Comparison of ENCODE assay signal across 22 mouse cellular contexts in genomic region chr5:33238256-33238645, GRCm38 (mm10). TPM values are rescaled to one million over a fixed set of nuclear protein-coding genes. Genes with fewer than 3 reads are reported as not detected.
A peak's percentile ranks its signal among the peaks of the same experiment; 100 is the strongest.
DNase-seq lines count a peak whose midpoint lies in the region; ATAC-seq and TF ChIP-seq lines count a peak whose summit lies in the region.
"Had no signal": no experiment of that assay in that cellular context is flagged by ENCODE, and none has a peak within 500 bp of the region (broad histone marks: within the 10 kb centered on the region; RNA-seq: fewer than 3 reads in every experiment).

No protein-coding gene starts in this region.

- no peak for TF ChIP-seq POLR2A in embryonic fibroblast, embryonic 13.5 days (IDR thresholded peaks at IDR 0.05; ENCODE audit: low read depth, low read length)

- H3K9me3 ChIP-seq in heart, embryonic 13.5 days, result no peaks in the 10 kb centered on the region
- H3K9me3 ChIP-seq in stomach, embryonic 15.5 days, result no peaks in the 10 kb centered on the region
- H3K9me3 ChIP-seq in liver, embryonic 12.5 days (replicated peaks), result no peaks in the 10 kb centered on the region
- H3K9me3 ChIP-seq: embryonic facial prominence, embryonic 12.5 days; midbrain, embryonic 10.5 days had no signal

- DNase-seq in cerebellum, adult 18-20 months, result no peak
- DNase-seq in heart, postnatal 36 days, result no peak
- no peak for DNase-seq in lung, postnatal 10 days
- DNase-seq: adrenal gland, postnatal 36 days; gastrocnemius, postnatal 36 days; heart, postnatal 14 days; kidney, adult 11 months; lung, adult 2 months; lung, postnatal 36 days; retina, postnatal 1 day; thymus, postnatal 14 days had no signal

- H3K27me3 ChIP-seq in heart, embryonic 13.5 days (replicated peaks), result no peaks in the 10 kb centered on the region
- no peaks in the 10 kb centered on the region for H3K27me3 ChIP-seq in stomach, embryonic 15.5 days (replicated peaks)
- H3K27me3 ChIP-seq in liver, embryonic 12.5 days (replicated peaks), result peaks cover 6% of the 10 kb centered on the region; the same call in 1 of the 2 replicates
- H3K27me3 ChIP-seq: embryonic facial prominence, embryonic 12.5 days had no signal

- H3K27ac ChIP-seq in heart, embryonic 13.5 days (replicated peaks), result 0 out of 2 replicates have a peak overlapping the region, but pooled peaks have one; percentile 76
- peak overlapping the region; percentile 58 for H3K27ac ChIP-seq in embryonic fibroblast, embryonic 13.5 days (ENCODE audit: insufficient read depth, low read length)
- H3K27ac ChIP-seq in stomach, embryonic 15.5 days, result peak overlapping the region; percentile 74; the same call in 1 of the 2 replicates
- H3K27ac ChIP-seq in liver, embryonic 12.5 days, result no peak overlapping the region
- H3K27ac ChIP-seq: embryonic facial prominence, embryonic 12.5 days; kidney, postnatal 0 days; midbrain, embryonic 10.5 days had no signal

- H3K4me3 ChIP-seq in heart, embryonic 13.5 days, result no peak overlapping the region
- no peak overlapping the region for H3K4me3 ChIP-seq in embryonic fibroblast, embryonic 13.5 days (ENCODE audit: insufficient read depth, low read length)
- H3K4me3 ChIP-seq in stomach, embryonic 15.5 days (replicated peaks), result no peak overlapping the region
- no peak overlapping the region for H3K4me3 ChIP-seq in liver, embryonic 12.5 days
- H3K4me3 ChIP-seq: embryonic facial prominence, embryonic 12.5 days; midbrain, embryonic 10.5 days had no signal

- H3K36me3 ChIP-seq in heart, embryonic 13.5 days, result peaks cover 16% of the 10 kb centered on the region
- H3K36me3 ChIP-seq in stomach, embryonic 15.5 days, result no peaks in the 10 kb centered on the region
- H3K36me3 ChIP-seq in liver, embryonic 12.5 days, result peaks cover 3% of the 10 kb centered on the region; the same call in 1 of the 2 replicates

- TF ChIP-seq CTCF in embryonic fibroblast, embryonic 13.5 days (IDR thresholded peaks at IDR 0.05; ENCODE audit: borderline replicate concordance, insufficient read depth, low read length), result no peak

- H3K4me2 ChIP-seq in heart, embryonic 13.5 days, result no peak overlapping the region
- H3K4me2 ChIP-seq in stomach, embryonic 15.5 days, result no peak overlapping the region
- no peak overlapping the region for H3K4me2 ChIP-seq in liver, embryonic 12.5 days
- H3K4me2 ChIP-seq: embryonic facial prominence, embryonic 12.5 days; heart, embryonic 11.5 days; liver, embryonic 11.5 days had no signal

- WGBS in heart, embryonic 13.5 days, result 65% methylated on average over 3 of the region's 3 CpGs
- WGBS in stomach, embryonic 15.5 days, result 55% methylated on average over 3 of the region's 3 CpGs
- 55% methylated on average over 3 of the region's 3 CpGs for WGBS in liver, embryonic 12.5 days (ENCODE audit: insufficient replicate concordance)

- intact Hi-C loops in heart, postnatal 36 days (cut with DNase I), result no loop called here

- H3K4me1 ChIP-seq in heart, embryonic 13.5 days, result peaks cover 81% of the 10 kb centered on the region
- H3K4me1 ChIP-seq in embryonic fibroblast, embryonic 13.5 days (ENCODE audit: control insufficient read depth, insufficient read depth, low read length), result peaks cover 2% of the 10 kb centered on the region; the same call in 1 of the 2 replicates
- H3K4me1 ChIP-seq in stomach, embryonic 15.5 days, result peaks cover 33% of the 10 kb centered on the region
- H3K4me1 ChIP-seq in liver, embryonic 12.5 days, result peaks cover 12% of the 10 kb centered on the region

- 0 out of 2 replicates have a peak, but pooled peaks have one; percentile 12 for ATAC-seq in cerebellum, adult (ENCODE audit: insufficient number of reproducible peaks, low FRiP score, low TSS enrichment)
- ATAC-seq in heart, embryonic 13.5 days (ENCODE audit: extremely low read depth, insufficient number of reproducible peaks, low FRiP score, low TSS enrichment), result no peak
- no peak for ATAC-seq in stomach, embryonic 15.5 days (ENCODE audit: insufficient read depth, low FRiP score, low read depth)
- ATAC-seq in liver, embryonic 12.5 days, result no peak
- ATAC-seq: CD4-positive, CD25-positive, alpha-beta regulatory T cell, adult 4 months had no signal

- H3K9ac ChIP-seq in heart, embryonic 13.5 days, result no peak overlapping the region
- no peak overlapping the region for H3K9ac ChIP-seq in stomach, embryonic 15.5 days
- H3K9ac ChIP-seq in liver, embryonic 12.5 days, result no peak overlapping the region
- H3K9ac ChIP-seq: embryonic facial prominence, embryonic 12.5 days had no signal

RNA-seq across cellular contexts. Expression of gene Spon2, which starts 20.0 kb away (rescaled TPM):
- polyA plus RNA-seq in heart, embryonic 13.5 days (2015; fragmentation: Nextera tagmentation; extraction: Ambion mirVana), result 89.8 and 95.2 TPM in 2 replicates
- 1 to 10 TPM; 2.1 to 2.6 TPM for total RNA-seq in heart, postnatal 36 days (2021)
- polyA plus RNA-seq in embryonic fibroblast, embryonic 13.5 days (2011; ENCODE audit: insufficient read length, low read depth, missing spikeins), result 4.7 and 6.4 TPM in 2 replicates
- 38.2 and 41.8 TPM in 2 replicates for polyA plus RNA-seq in stomach, embryonic 15.5 days (2015; fragmentation: Nextera tagmentation; extraction: Ambion mirVana)
- polyA plus RNA-seq in liver, embryonic 12.5 days (2016; fragmentation: Nextera tagmentation; extraction: Ambion mirVana), result 4.8 and 5.4 TPM in 2 replicates
- polyA plus RNA-seq: CD4-positive, CD25-positive, alpha-beta regulatory T cell, adult 4 months had no signal

RNA-seq across cellular contexts. Expression of gene Ctbp1, which starts 36.5 kb away (rescaled TPM):
- polyA plus RNA-seq in heart, embryonic 13.5 days (2015; fragmentation: Nextera tagmentation; extraction: Ambion mirVana), result 206 and 234 TPM in 2 replicates
- total RNA-seq in heart, postnatal 36 days (2021), result 100 to 1,000 TPM; 213 to 214 TPM
- polyA plus RNA-seq in embryonic fibroblast, embryonic 13.5 days (2011; ENCODE audit: insufficient read length, low read depth, missing spikeins), result 133 and 175 TPM in 2 replicates
- 298 and 323 TPM in 2 replicates for polyA plus RNA-seq in stomach, embryonic 15.5 days (2015; fragmentation: Nextera tagmentation; extraction: Ambion mirVana)
- 279 and 296 TPM in 2 replicates for polyA plus RNA-seq in liver, embryonic 12.5 days (2016; fragmentation: Nextera tagmentation; extraction: Ambion mirVana)
